Mouse (Mus musculus) adrenal gland, postnatal 36 days (tissue): ENCODE measurements around the gene Tssc4. TPM values are rescaled to one million over a fixed set of nuclear protein-coding genes. Genes with fewer than 3 reads are reported as not detected.

Source experiments
- DNase-seq, 2 experiments: peaks; one replicate each; pipeline ENCODE4 v3.0.0; 2021; ENCODE audit warnings: mixed read lengths in 1 of 2
- total RNA-seq, 2 experiments: library from RNA; stranded (reverse); gene quantifications; 2 replicates each; pipeline ENCODE4 v1.2.3; 2021

The Tssc4 gene
- total RNA-seq, 2 experiments from 2014 or later: 32.4 to 33.3 TPM

DNA sequence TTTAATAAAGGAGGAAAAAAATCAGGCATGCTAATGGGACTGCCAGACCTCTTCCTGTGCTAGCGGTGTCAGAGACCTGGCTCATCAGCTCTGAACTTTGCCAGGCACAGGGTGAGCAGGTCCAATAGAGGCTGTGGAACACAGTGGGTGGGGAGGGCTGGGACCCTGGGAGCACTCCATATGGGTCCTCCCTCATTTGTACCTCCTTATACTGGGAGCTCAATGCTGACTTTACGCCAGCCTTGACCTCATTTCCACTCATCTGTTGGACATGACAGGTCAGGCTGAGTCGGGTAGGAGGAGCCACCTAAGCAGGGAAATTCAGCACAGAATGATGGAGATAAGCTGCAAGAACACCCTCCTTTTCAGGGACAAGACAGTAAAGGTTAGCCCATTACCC, 1.2 kb upstream of the Tssc4 start:
- DNase-seq: peak in 1 of 2 experiments; percentile 40

DNA sequence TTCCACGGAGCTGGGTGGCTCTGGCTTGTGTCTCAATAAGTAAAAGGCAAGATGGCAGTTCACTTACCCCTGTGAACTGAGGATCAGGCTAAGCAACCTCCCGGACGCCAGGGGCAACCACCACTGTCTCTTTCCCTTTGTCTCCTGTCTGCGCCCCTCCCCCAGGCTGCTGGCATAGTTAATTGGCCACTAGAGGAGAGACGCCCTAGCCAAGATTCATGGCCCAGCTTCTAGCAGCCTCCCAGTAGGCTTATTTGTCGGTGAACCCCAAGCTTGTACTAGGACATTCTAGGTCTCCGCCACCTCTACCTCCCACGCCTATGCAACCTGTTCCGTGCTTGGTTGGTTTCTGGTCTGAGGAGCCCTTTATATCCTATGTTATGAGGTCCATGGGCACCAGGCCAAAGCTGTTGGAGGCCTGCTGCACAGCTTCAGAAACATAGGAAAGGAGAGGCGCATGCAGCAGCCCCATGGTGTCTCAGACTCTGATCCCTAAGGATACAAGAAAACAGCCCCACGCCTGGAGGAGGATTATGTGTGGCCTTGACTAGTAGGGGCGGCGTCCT, 650 bp upstream of the Tssc4 start:
- peak; percentile 35 to 57 for DNase-seq

DNA sequence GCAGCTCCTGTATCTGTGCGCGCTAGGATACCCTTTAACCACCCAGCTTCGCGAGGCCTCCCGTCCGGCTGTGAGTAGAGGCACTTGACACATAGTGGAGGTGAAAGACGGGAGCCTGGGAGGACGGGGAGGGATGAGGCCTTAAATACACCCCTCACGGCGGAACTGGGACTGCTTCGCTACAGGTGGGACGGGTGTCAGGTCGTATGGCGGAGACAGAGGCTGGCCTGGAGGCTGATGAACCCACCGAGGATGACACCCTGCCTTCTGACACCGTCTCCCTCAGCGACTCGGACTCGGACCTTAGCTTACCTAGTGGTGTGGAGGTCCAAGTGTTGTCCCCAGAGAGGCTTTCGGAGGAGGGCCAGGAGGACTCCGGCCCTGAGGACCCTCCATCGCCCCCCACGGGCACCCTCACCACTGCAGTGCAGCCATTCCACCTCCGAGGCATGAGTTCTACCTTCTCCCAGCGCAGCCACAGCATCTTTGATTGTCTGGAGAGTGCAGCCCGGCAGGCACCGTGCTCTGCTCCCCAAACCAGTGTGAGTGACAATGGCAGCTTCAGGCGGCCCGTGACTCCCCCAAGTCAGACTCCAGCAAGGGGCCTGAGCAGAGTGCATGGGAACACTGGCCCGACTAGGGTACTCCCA, 827 bp downstream of the Tssc4 start:
- no peak for DNase-seq

DNA sequence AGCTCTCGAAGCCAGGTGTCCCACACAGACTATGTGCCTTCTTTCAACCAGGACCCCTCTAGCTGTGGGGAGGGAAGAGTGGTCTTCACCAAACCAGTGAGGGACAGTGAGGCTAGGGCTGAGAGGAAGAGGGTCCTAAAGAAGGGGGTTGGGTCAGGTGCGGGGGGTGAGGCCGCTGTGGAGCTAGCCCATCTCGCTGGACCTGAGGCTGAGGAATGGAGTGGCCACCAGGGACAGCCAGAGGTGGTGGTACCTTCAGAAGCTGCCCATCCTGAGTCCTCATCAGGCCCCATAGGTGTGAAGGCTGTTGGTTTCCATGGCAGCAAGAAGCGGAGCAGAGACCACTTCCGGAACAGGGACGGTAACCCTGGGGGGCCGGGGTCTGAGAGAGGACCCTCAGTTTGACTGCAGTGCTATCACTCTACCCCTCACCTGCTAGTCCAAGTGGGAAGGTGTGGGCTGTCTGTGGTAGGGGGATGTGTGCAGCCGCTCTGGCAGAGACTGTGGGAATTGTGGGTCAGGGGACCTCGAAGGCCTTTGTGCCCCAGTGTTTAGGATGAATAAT, 1.5 kb downstream of the Tssc4 start:
- no peak for DNase-seq

DNA sequence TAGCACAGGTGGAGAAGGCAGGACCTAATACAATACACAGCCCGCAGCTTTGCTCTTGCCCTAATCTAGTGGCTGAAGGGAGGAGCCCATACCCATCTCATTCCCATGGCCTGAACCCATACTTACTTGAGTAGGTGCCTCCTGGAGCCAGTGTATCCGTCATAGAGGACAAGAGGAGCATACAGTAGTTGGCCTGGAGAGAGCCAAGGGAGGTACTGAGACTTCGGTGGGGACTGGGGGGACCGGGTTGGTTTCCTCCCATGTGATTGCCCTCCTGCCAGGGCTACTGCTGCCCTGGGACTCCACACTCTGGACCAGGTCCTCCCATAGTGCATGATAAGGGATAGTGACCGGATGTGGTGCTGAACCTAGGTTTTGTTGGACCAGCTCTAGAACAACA, 3.6 kb downstream of the Tssc4 start:
- DNase-seq: no peak

DNA sequence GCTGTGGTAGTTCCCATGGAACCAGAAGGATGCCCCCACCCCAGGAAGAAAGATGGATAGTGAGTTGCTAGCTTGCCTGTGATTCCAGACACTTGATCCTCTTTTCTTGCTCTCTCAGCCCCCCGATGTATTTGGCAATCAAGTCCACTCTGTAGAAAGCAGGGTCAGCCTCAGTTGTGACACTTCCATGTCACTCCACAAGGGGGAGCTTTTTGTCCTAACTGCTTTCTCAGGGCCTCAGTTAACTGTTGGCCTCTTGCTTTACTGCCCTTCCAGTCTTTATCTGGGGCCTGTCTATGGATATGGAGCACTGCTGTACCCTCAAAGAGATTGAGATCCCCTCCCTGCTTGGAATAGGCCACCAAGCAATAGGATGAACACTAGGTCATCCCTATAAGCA, 4.0 kb downstream of the Tssc4 start:
- peak; percentile 37 to 55 for DNase-seq

DNA sequence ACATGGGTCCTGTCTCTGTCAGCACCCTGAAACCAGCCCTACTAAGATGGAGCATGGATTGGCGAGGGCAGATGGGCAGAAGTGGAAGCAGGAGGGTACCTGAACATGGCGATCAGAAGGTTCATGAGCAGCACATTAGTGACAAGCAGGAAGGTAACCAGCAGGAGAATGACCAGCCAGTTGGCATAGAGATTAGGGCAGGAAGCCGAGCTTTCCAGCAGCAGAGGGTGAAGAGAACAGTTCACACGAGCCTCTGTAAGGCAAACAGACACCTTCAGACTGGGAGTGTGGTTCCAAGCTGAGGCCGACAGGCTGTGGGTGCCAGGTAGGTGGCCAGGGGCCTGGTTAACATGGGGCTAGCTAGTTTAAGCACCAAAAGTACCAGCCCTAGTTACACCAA, 6.3 kb downstream of the Tssc4 start:
- no peak for DNase-seq

DNA sequence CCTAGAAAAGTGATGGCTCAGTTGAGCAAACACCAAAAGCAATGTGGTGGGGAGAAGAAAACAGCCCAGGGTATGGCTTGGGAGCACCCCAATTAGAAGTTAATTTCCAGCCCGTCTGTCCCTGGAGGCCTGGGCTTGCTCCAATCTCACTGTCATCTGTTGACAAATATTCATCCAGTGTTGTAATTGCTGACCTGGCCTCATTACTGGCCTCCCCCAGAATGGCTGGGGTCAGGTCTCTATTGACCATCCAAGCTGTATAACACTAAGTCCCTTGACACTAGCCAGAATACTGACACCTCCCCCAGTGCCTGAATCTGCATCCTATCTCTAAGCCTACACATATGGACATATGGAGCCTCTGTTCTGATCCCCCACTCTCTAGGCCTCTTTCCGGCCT, 8.3 kb downstream of the Tssc4 start:
- no peak for DNase-seq

DNA sequence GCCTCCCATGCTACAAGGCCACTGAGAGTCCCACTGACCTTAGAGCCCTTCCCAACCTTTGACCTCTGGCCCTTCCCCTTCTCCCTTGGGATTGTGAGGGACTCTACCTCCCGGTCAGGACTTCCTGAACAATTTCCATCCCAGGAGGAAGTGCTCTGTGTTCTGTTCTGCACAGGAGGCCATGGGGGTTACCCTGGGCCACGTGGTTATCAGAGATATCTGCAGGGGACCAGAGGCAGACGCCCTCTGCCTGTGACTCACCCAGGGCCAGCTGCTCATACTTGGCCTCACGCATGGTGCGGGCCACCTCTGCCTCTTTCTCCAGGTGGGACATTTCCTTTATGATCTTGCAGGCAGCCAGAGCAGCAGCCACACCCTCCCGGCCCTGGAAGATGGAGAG, 13.0 kb downstream of the Tssc4 start:
- DNase-seq: no peak

DNA sequence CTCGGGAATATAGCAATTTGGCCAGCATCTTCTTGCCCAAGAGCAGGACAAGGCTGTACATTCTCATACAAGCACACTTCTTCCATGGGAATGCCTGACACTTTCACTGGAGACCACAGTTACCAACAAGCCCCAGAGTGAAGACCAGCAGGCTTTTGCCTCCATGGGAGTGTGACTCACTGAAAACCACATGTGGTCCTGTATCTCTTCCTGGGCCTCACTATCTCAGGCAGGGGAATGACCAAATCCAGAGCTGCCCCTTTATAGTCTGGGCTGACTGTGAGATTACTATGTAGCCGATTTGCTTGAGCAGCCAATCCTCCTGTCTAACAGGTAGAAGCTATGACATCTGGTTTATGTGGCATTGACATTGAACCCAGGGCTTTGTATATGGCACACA, 14.7 kb downstream of the Tssc4 start:
- DNase-seq: no peak

DNA sequence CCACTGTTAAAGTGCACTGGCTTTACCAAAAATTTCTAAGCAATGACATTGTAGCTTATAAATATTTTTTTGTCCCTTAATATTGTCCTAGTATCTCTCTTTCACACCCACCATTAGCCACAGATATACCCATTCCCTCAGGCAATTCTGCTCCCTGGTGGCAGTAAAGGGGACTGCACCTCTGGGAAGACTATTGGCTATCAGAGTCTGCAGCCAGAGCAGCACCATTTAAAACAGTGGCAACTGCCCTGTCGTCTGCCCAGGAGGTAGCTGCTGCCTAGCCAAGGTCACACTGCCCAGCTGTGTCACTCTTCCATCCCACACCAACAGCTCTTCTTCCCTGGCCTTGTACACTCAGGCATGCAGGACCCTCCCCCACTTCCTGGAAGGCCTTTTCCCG, 17.3 kb downstream of the Tssc4 start:
- peak; percentile 79 to 83 for DNase-seq

DNA sequence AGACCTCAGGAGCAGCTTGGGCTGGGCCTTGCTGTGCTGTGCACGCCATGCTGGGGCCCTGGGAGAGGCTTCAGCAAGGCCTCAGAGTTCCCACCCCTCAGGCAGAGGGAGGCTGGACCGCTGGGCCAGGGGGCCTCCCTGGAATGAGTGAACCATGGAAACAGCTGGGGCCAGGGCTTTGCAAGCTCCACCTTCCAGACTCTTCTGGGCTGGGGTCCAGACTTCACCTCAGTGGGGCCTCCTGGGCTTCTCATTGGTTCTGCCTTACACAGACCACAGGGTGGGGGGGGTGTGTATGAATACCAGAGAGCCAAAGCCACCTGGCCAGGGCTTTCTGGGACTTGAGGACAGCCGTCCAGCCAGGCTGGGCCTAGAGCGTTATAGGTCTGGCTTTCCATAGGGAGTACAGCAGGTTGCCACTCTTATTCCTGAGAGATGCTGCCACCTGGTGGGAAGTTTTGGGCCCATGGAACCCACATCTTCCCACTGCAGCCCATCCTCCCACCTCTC, 18.1 kb downstream of the Tssc4 start:
- DNase-seq: peak in 1 of 2 experiments; percentile 51

DNA sequence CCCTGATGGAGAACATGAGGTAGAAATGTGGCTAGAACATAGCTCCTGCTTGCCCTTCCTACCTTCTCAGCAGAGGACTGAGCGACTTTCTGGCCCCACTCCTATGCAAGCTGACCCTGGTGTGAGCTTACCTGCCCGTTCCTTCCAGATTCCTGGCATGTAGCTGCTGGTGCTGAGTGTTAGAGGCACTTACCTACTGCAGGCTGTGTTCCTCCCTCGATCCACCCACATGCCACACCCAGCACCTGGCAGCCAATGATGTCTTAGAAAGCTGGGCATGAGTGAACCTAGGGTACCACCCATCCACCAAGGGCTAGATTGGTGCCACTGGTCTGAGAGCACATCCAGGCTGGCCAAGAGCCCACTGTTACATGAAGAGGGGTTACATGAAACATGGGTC, 24.8 kb downstream of the Tssc4 start:
- no peak for DNase-seq

DNA sequence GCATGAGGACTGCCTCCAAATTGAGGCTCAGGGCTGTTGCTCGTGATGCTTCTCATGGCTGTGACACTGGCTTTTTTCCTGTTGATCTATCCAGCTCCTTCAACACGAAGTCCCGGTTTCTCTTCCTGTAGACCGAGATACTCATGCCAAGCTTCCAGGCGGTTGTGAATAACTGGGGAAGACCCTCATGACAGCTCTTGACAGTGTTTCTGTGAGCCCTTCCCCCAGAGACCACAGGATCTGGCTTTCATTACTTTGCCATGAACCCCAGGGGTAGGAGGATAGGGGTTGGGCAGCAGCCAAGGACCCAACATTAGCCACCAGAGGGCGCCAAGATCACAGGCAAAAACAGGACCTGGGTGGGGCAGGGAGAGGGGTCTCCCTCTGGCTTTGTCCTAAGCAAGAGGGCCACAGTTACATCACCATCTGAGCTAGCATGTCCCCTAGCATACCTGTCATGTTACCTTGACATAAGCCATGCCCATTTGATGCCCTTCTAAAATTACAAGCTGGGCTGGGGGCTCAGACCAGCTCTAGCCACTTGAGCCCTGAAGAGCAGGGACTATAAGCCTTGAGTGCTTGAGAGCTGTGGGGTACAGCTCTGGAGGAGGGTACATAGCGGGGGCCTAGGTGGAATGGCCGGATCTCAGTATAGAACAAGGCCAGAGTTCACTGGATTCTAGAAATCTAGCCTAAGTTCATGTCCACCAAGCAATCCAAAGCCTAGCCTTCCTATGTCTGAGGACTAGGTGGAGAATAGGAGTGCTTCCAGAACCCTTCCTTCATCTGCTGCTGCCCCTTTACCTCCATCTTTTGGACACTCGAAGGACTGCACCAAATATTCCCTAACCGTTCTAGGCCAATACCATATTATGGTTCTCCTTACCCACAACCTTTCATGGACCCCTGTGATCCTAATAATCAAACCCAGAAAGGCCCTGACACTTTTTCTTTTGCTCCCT, 25.8 kb downstream of the Tssc4 start, which contains the start of gene Trpm5:
Trpm5 (minus strand) TSS at position 51 of the 962 bp plus-strand sequence.
- DNase-seq: peak; percentile 76 to 78

DNA sequence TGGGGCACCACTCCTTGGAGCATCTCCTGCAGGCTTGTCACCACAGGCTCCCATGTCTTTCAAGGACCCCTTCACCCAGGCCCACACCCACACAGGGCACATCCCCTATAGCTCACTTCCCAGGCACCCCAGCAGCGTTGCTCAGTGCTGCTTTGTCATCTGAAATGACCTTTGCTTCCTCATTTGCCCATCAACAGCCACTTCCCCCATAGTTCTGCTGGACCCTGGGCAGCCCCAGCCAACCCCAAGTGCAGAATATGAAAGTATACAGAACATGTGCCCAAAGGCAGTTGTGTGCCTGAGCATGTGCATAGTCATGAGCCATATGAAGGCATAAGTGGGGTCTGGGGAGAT, 26.5 kb downstream of the Tssc4 start:
- no peak for DNase-seq

DNA sequence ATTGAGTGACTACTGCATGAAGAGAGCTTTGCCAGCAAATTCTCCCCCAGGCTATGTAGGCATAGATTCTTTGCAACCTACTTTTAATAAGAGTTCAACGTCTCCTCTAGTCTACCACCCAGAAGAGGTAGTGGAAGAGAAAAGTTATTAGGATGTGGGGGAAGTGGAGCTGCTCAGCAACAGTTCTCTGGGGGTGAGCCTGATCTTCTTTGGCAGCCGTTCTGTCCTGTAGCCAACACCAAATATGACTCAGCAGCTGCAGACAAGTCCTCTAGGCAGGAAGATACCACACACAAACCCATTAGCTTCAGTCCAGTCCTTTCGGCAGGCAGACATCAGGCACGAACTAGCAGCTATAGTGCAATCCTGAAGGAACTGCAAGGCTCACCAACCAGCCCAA, 31.7 kb downstream of the Tssc4 start:
- peak; percentile 45 to 46 for DNase-seq

DNA sequence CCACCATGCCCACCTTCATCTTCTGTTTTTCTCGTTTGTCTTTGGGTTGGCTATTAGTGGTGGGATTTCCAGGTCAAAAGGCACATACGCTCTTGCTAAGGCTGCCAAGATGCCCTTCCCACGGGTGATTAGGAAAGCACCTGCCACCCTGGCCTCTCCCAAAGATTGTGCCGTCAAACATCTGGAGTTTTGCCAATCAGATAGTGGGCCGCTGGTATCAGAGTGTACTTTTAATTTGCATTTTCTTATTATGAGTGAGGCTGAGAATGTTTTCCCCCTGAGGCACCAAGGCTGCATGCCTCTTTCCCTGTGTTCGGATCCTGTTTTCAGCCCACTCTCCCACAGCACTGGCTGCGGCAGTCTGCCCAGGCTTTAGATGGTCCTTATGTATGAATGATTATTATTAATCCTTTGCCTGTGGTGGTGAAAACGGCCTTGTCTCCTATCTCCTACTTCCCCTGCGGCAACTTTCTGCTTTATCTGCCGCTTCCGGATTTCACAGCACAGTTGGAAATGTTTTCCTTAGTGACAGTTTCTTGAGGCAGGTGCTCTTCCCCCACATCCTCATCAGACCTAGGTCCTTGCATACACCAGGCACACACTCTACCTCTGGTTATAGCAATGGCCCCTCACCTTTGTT, 36.3 kb downstream of the Tssc4 start:
- peak in 1 of 2 experiments; percentile 37 for DNase-seq

DNA sequence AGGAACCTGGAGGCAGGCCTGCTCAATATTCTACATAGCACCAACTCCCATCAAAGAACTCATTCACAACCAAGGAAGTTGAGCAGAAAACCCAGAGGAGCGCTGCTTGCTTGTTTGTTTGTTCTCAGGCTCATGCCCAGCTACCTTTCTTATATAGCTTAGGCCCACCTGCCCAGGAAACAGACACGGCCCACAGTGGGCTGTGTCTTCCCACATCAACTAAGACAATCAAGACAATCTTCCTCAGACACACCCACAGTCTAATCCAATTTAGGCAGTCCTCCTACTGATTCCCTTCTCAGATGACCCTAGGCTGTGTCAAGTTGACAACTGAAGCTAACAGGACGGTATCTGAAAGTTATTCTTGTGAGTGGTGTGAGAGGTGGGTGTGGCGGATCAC, 37.0 kb downstream of the Tssc4 start, which contains the start of gene Kcnq1:
Kcnq1 (plus strand) TSS at position 301 of the 400 bp plus-strand sequence.
- DNase-seq: no peak

DNA sequence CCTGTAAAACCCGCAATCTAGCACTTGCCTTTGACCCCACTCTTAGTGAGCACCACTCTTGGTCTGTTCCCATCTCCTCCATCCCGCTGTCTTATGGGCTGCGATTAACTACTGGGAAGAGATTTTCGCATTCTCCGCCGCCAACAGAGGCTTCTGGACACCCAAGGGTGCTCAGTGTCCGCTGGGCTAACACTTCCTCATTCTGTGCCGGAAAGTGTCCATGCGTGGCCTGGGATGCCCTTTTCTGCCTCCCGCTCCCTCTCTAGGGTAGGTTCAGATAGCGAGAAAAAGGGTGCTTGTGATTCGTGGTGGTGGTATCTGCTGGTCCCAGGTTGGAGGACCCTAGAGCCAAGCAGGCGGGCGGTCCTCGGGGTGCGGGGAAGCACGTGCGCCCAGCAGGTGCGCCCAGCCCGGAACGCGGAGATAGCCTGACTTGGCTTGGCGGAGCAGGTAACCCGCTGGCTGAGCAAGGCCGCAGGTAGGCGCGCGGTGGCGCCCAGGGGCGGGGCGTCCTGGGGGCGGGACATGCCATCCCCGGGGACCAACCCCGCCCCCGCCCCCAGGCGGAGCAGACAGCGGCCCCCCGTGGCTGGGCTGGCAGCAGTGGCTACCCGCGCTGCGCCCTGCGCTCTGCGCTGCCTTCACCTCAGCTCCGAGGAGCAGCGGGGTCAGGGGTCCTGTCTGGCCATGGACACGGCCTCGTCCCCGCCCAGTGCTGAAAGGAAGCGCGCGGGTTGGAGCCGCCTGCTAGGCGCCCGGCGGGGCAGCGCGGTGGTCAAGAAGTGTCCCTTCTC, 37.8 kb downstream of the Tssc4 start:
- DNase-seq: peak; percentile 50 to 79

DNA sequence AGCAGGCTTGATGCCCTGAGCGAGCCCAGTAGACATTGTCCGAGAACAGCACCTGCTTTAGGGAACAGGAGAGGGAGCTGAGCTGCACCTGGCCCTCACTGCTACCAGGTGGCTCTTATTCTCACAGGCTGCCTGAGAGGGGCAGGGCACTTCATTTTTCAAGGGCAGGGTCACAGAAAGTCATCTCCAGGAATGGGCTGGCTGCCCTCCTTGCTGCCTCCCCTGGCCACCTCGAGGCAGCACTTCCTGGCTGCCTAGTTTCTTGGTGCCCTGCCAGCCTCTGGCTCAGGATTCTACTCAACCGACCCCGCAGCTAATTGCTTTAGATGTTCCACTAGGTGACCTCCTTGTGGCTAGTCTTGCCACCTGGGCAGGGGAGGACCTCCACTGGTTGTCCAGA, 39.2 kb downstream of the Tssc4 start:
- peak in 1 of 2 experiments; percentile 54 for DNase-seq
